Mouse (Mus musculus) stomach, adult 2 months (tissue): ENCODE results near the gene Olfr506. TPM values are rescaled to one million over a fixed set of nuclear protein-coding genes. Genes with fewer than 3 reads are reported as not detected.

Experiments
- polyA plus RNA-seq: library from polyadenylated mRNA; depleted of rRNA; stranded (reverse); fragments of >200 nt; gene quantifications from 2 replicates; pipeline ENCODE4 v1.2.3, GENCODE M21; 2012; rRNA removed

The Olfr506 gene
- not detected in 2 replicates for polyA plus RNA-seq

GRCm38 (mm10) chr7:108610487-108610886, at the start of gene Olfr506:
TSS of gene Olfr506 (plus strand) at chr7:108610787.

GRCm38 (mm10) chr7:108565693-108566092, 44.9 kb upstream of the Olfr506 start, which contains the start of gene Olfr504:
TSS of gene Olfr504 (minus strand) at chr7:108565793.

GRCm38 (mm10) chr7:108621514-108621913, 10.9 kb downstream of the Olfr506 start, which contains the start of gene Olfr507:
TSS of gene Olfr507 (plus strand) at chr7:108621814.

GRCm38 (mm10) chr7:108629694-108630093, 19.1 kb downstream of the Olfr506 start, which contains the start of gene Olfr508:
TSS of gene Olfr508 (plus strand) at chr7:108629994.

GRCm38 (mm10) chr7:108651806-108652205, 41.2 kb downstream of the Olfr506 start, which contains the start of gene Olfr509:
TSS of gene Olfr509 (minus strand) at chr7:108651906.

Other genes starting within 250 kb of the Olfr506 start
- not detected in 2 replicates for gene Olfr494, start 245.5 kb upstream of the Olfr506 start, polyA plus RNA-seq
- not detected in 2 replicates for gene Olfr495, start 217.6 kb upstream of the Olfr506 start, polyA plus RNA-seq
- not detected in 2 replicates for gene Olfr497, start 190.4 kb upstream of the Olfr506 start, polyA plus RNA-seq
- not detected in 2 replicates for gene Olfr498, start 145.5 kb upstream of the Olfr506 start, polyA plus RNA-seq
- not detected in 2 replicates for gene Olfr502, start 85.7 kb upstream of the Olfr506 start, polyA plus RNA-seq
- gene Olfr503, start 66.3 kb upstream of the Olfr506 start, polyA plus RNA-seq, result not detected in 2 replicates
- gene Olfr504, start 45.0 kb upstream of the Olfr506 start, polyA plus RNA-seq, result not detected in 2 replicates
- not detected in 2 replicates for gene Olfr507, start 11.0 kb downstream of the Olfr506 start, polyA plus RNA-seq
- gene Olfr508, start 19.2 kb downstream of the Olfr506 start, polyA plus RNA-seq, result not detected in 2 replicates
- 0.03 TPM in 1 of 2 replicates, not detected in the other for gene Olfr509, start 41.1 kb downstream of the Olfr506 start, polyA plus RNA-seq
- gene Olfr510, start 55.6 kb downstream of the Olfr506 start, polyA plus RNA-seq, result not detected in 2 replicates
- not detected in 2 replicates for gene Olfr512, start 102.5 kb downstream of the Olfr506 start, polyA plus RNA-seq
- gene Olfr513, start 140.2 kb downstream of the Olfr506 start, polyA plus RNA-seq, result not detected in 2 replicates
- not detected in 2 replicates for gene Olfr514, start 215.2 kb downstream of the Olfr506 start, polyA plus RNA-seq
- not detected in 2 replicates for gene Olfr516, start 239.7 kb downstream of the Olfr506 start, polyA plus RNA-seq